Mouse (Mus musculus) brain, embryonic 14.5 days (tissue): Measurements from ENCODE around the gene Zfyve21.

Experiments
- CTCF ChIP-seq: fragments of 200-500 bp; IDR thresholded peaks from 2 replicates; pipeline ENCODE4 v1.5.1; 2012; ENCODE audit warnings: inconsistent platforms, mild to moderate bottlenecking, moderate library complexity, borderline replicate concordance; ENCODE audit not compliant: insufficient read depth, insufficient read length; ENCODE audit errors: extremely low read depth
- POLR2A ChIP-seq: fragments of 200-500 bp; IDR thresholded peaks from 2 replicates; pipeline ENCODE4 v1.6.1; 2012; ENCODE audit warnings: mild to moderate bottlenecking, inconsistent platforms, borderline replicate concordance; ENCODE audit not compliant: poor library complexity, insufficient read depth, insufficient read length, severe bottlenecking; ENCODE audit errors: extremely low read depth

GRCm38 (mm10) chr12:111813766-111814617 is at the start of gene Zfyve21, which contains the start of gene Xrcc3:
- TF ChIP-seq CTCF (no peak), POLR2A (peak; percentile 77)
